Mouse (Mus musculus) T-helper 2 cell (primary cell): ENCODE measurements around the gene Ccdc88c.

Experiments used
- in situ Hi-C: fragments of 300-600 bp; cut with MboI, MseI; formaldehyde crosslinking; loops from one replicate; pipeline ENCODE4 v1.15.1; 2025; ENCODE audit warnings: high pct_unique_total_duplicates

Gene Ccdc88c

GRCm38 (mm10) chr12:100897736-100898650 is 130.9 kb downstream of the Ccdc88c start:
- in situ Hi-C loops: loop anchor here (25.0 kb wide), 1 partner anchor 989 kb away; no protein-coding TSS in a partner anchor

GRCm38 (mm10) chr12:100896661-100897060 is 132.2 kb downstream of the Ccdc88c start:
- in situ Hi-C loops: loop anchor here (25.0 kb wide), 1 partner anchor 991 kb away; no protein-coding TSS in a partner anchor

GRCm38 (mm10) chr12:100895504-100895903 is 133.4 kb downstream of the Ccdc88c start:
- in situ Hi-C loops: loop anchor here (25.0 kb wide), 1 partner anchor 992 kb away; no protein-coding TSS in a partner anchor

- in situ Hi-C loops: loop anchor here (25.0 kb wide), 1 partner anchor 997 kb away; no protein-coding TSS in a partner anchor
Observed at GRCm38 (mm10) chr12:100890548-100890947, 138.3 kb downstream of the Ccdc88c start.

GRCm38 (mm10) chr12:100887801-100888258 is 141.0 kb downstream of the Ccdc88c start:
- in situ Hi-C loops: loop anchor here (25.0 kb wide), 1 partner anchor 999 kb away; no protein-coding TSS in a partner anchor

- in situ Hi-C loops: loop anchor here (25.0 kb wide), 1 partner anchor 1000 kb away; no protein-coding TSS in a partner anchor
Observed at GRCm38 (mm10) chr12:100886877-100887276, 142.0 kb downstream of the Ccdc88c start.

GRCm38 (mm10) chr12:100885585-100885984 is 143.3 kb downstream of the Ccdc88c start:
- in situ Hi-C loops: loop anchor here (25.0 kb wide), 1 partner anchor 1002 kb away; no protein-coding TSS in a partner anchor

GRCm38 (mm10) chr12:100883168-100883567 is 145.7 kb downstream of the Ccdc88c start:
- in situ Hi-C loops: loop anchor here (25.0 kb wide), 1 partner anchor 1004 kb away; no protein-coding TSS in a partner anchor

GRCm38 (mm10) chr12:100878556-100878955 is 150.3 kb downstream of the Ccdc88c start:
- in situ Hi-C loops: loop anchor here (25.0 kb wide), 1 partner anchor 1009 kb away; no protein-coding TSS in a partner anchor

GRCm38 (mm10) chr12:100877936-100878335 is 150.9 kb downstream of the Ccdc88c start:
- in situ Hi-C loops: loop anchor here (25.0 kb wide), 1 partner anchor 1009 kb away; no protein-coding TSS in a partner anchor

GRCm38 (mm10) chr12:100875960-100876359 is 152.9 kb downstream of the Ccdc88c start:
- in situ Hi-C loops: loop anchor here (25.0 kb wide), 1 partner anchor 1011 kb away; no protein-coding TSS in a partner anchor

- in situ Hi-C loops: loop anchor here (25.0 kb wide), 1 partner anchor 1012 kb away; no protein-coding TSS in a partner anchor
Observed at GRCm38 (mm10) chr12:100875553-100875952, 153.3 kb downstream of the Ccdc88c start.

- in situ Hi-C loops: no loop called here
Observed at GRCm38 (mm10) chr12:100873612-100874011, 155.2 kb downstream of the Ccdc88c start.

- in situ Hi-C loops: no loop called here
Observed at GRCm38 (mm10) chr12:100871841-100872240, 157.0 kb downstream of the Ccdc88c start.

GRCm38 (mm10) chr12:100871234-100871633 is 157.6 kb downstream of the Ccdc88c start:
- in situ Hi-C loops: no loop called here

GRCm38 (mm10) chr12:100868049-100868622 is 160.7 kb downstream of the Ccdc88c start:
- in situ Hi-C loops: no loop called here

- in situ Hi-C loops: no loop called here
Observed at GRCm38 (mm10) chr12:100867097-100867496, 161.8 kb downstream of the Ccdc88c start.

- in situ Hi-C loops: no loop called here
Observed at GRCm38 (mm10) chr12:100865509-100866078, 163.3 kb downstream of the Ccdc88c start.

- in situ Hi-C loops: no loop called here
Observed at GRCm38 (mm10) chr12:100865072-100865471, 163.8 kb downstream of the Ccdc88c start.

- in situ Hi-C loops: no loop called here
Observed at GRCm38 (mm10) chr12:100862856-100863446, 165.9 kb downstream of the Ccdc88c start.

- in situ Hi-C loops: no loop called here
Observed at GRCm38 (mm10) chr12:100862272-100862671, 166.6 kb downstream of the Ccdc88c start.
